Mouse (Mus musculus) myocyte (in vitro differentiated cells): ENCODE measurements around the gene Sdc3. TPM values are rescaled to one million over a fixed set of nuclear protein-coding genes. Genes with fewer than 3 reads are reported as not detected.

Experiments
- H3K27me3 ChIP-seq: one replicate; pipeline ENCODE4 v1.6.1; 2011; ENCODE audit not compliant: control insufficient read depth, insufficient read depth, insufficient read length
- H3K36me3 ChIP-seq: one replicate; pipeline ENCODE4 v1.6.1; 2011; ENCODE audit not compliant: control insufficient read depth, insufficient read depth
- H3K4me2 ChIP-seq: one replicate; pipeline ENCODE4 v1.6.1; 2011; ENCODE audit warnings: low read depth, control low read depth
- H3K4me3 ChIP-seq: one replicate; pipeline ENCODE4 v1.5.1; 2011; ENCODE audit warnings: mild to moderate bottlenecking, control low read depth, moderate library complexity
- H3K79me2 ChIP-seq: one replicate; pipeline ENCODE4 v1.6.1; 2011; ENCODE audit not compliant: control insufficient read depth, insufficient read depth
- H3ac ChIP-seq: one replicate; pipeline ENCODE4 v1.6.1; 2011; ENCODE audit not compliant: control insufficient read depth, insufficient read length
- CEBPB ChIP-seq: IDR thresholded peaks from 2 replicates; pipeline ENCODE4 v1.6.1; 2011; ENCODE audit warnings: mild to moderate bottlenecking, moderate library complexity; ENCODE audit not compliant: poor library complexity, insufficient read depth, severe bottlenecking
- E2F4 ChIP-seq: IDR thresholded peaks from one replicate; pipeline ENCODE4 v1.6.1; 2011; ENCODE audit warnings: mild to moderate bottlenecking, control low read depth, moderate library complexity; ENCODE audit not compliant: insufficient read depth
- MAX ChIP-seq: IDR thresholded peaks from one replicate; pipeline ENCODE4 v1.6.1; 2011; ENCODE audit warnings: low read depth, mild to moderate bottlenecking, control low read depth
- MYOD1 ChIP-seq, 3 experiments: IDR thresholded peaks; one replicate each; pipeline ENCODE4 v1.6.1; 2011; ENCODE audit warnings: control low read depth in 2 of 3, low read depth in 2 of 3, mild to moderate bottlenecking in 2 of 3, moderate library complexity in 1 of 3; ENCODE audit not compliant: insufficient read length in 2 of 3, control insufficient read depth in 1 of 3
- MYOG ChIP-seq, 3 experiments: IDR thresholded peaks; one replicate each; pipeline ENCODE4 v1.6.1; 2011; ENCODE audit warnings: control low read depth in 2 of 3, low read depth in 2 of 3, mild to moderate bottlenecking in 2 of 3; ENCODE audit not compliant: insufficient read length in 2 of 3, control insufficient read depth in 1 of 3, insufficient read depth in 1 of 3
- POLR2A ChIP-seq: IDR thresholded peaks from one replicate; pipeline ENCODE4 v1.6.1; 2011; ENCODE audit warnings: low read depth, mild to moderate bottlenecking, control low read depth, moderate library complexity; ENCODE audit not compliant: insufficient read length
- POLR2AphosphoS2 ChIP-seq: IDR thresholded peaks from one replicate; pipeline ENCODE4 v1.6.1; 2011; ENCODE audit warnings: low read depth, control low read depth; ENCODE audit not compliant: insufficient read length
- REST ChIP-seq: IDR thresholded peaks from one replicate; pipeline ENCODE4 v1.6.1; 2011; ENCODE audit warnings: mild to moderate bottlenecking, control low read depth, moderate library complexity; ENCODE audit not compliant: insufficient read depth, insufficient read length
- SRF ChIP-seq: IDR thresholded peaks from one replicate; pipeline ENCODE4 v1.6.1; 2011; ENCODE audit warnings: low read depth; ENCODE audit not compliant: control insufficient read depth, insufficient read length
- TCF12 ChIP-seq: IDR thresholded peaks from one replicate; pipeline ENCODE4 v1.6.1; 2011; ENCODE audit warnings: mild to moderate bottlenecking, control low read depth; ENCODE audit not compliant: poor library complexity, insufficient read depth, severe bottlenecking
- TCF3 ChIP-seq: IDR thresholded peaks from one replicate; pipeline ENCODE4 v1.6.1; 2011; ENCODE audit warnings: low read depth, control low read depth; ENCODE audit not compliant: insufficient read length
- USF1 ChIP-seq: IDR thresholded peaks from one replicate; pipeline ENCODE4 v1.6.1; 2011; ENCODE audit warnings: low read depth, mild to moderate bottlenecking, control low read depth, moderate library complexity
- polyA plus RNA-seq: library from polyadenylated mRNA; unstranded; fragments of >200 nt; fragmentation: generic; extraction: Trizol; gene quantifications from one replicate; pipeline ENCODE4 v1.2.1, GENCODE M21; 2012; ENCODE audit warnings: missing spikeins

Sdc3 gene
- polyA plus RNA-seq, 1 experiment: 15.8 TPM

DNA sequence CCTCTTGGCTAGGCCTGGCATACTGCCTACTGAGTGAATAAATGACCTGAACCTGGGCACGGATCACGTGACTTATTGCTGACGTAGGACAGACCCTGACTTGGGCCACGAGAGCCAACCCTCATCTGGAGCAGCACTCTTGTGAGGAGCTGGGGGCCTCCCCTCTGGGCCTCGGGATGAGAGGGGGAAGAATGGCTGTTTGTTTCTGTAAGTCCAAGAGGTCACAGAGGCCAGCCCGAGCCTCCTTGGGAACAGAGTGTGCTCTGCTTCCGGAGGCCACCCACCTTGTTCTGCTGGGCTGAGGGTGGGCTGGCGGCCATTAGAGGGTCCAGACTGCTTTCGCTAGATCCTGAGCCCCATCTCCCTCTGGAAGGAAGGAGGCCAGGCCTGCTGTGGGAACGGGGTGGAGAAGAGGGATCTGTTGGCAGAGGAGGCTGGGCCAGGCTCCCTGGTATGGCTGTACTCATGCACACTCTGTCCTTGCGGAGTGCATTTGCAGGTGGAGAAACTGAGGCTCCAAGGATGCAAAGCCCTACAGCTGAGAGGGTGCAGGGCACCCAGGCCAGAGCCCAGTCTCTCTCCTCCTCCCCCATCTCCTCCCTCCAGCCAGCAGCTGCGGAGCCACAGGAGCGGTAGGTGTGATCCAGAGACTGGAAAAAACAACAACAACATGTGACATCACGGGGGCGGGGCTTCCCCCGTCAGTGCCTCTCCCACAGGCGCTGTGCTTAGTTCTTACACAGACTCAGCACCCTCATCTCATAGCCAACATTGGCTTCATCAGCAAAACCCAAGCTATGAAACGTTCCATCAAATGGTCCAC, 36.7 kb downstream of the Sdc3 start:
- Histone ChIP-seq H3K4me3 (no peak overlapping the region), H3K79me2 (no peaks in the 10 kb centered on the region), H3ac (no peak overlapping the region), H3K27me3 (no peaks in the 10 kb centered on the region), H3K36me3 (no peaks in the 10 kb centered on the region), H3K4me2 (no peak overlapping the region)
- TF ChIP-seq SRF (no peak), E2F4 (no peak), MYOG (IDR thresholded peaks at IDR 0.05; ENCODE audit: control insufficient read depth in 1 of 3, insufficient read depth in 1 of 3, insufficient read length in 2 of 3, low read depth in 2 of 3) (peak in 1 of 3 experiments; percentile 29)

DNA sequence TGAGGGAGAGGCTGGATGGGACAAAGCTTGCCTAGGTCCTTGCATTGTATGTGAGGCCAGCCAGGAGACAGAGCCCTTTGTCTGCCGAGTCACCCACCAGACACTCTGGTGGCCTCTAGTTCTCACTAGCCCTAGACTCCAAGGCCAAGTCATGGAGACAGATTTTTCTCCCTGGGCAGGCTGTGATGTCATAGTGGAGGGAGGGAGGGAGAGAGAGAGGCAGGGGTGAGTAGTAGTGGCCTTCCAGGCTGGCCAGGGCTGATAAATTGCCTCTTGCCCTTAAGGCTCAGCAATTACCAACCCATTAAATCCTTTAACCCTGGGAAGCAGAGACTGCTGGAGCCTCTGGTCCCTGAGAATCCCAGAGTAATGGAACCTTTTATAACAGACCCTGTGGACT, 41.8 kb downstream of the Sdc3 start:
- H3K36me3 ChIP-seq: no peaks in the 10 kb centered on the region
- no peak overlapping the region for H3ac ChIP-seq
- H3K79me2 ChIP-seq: no peaks in the 10 kb centered on the region
- no peak overlapping the region for H3K4me3 ChIP-seq
- H3K4me2 ChIP-seq: no peak overlapping the region
- TF ChIP-seq TCF12 (no peak), POLR2AphosphoS2 (no peak), MYOD1 (IDR thresholded peaks at IDR 0.05; ENCODE audit: control insufficient read depth in 1 of 3, insufficient read length in 2 of 3, low read depth in 2 of 3) (no peak), TCF3 (no peak), MAX (no peak), E2F4 (no peak), SRF (no peak), CEBPB (no peak), MYOG (IDR thresholded peaks at IDR 0.05; ENCODE audit: control insufficient read depth in 1 of 3, insufficient read depth in 1 of 3, insufficient read length in 2 of 3, low read depth in 2 of 3) (no peak)
- no peaks in the 10 kb centered on the region for H3K27me3 ChIP-seq

DNA sequence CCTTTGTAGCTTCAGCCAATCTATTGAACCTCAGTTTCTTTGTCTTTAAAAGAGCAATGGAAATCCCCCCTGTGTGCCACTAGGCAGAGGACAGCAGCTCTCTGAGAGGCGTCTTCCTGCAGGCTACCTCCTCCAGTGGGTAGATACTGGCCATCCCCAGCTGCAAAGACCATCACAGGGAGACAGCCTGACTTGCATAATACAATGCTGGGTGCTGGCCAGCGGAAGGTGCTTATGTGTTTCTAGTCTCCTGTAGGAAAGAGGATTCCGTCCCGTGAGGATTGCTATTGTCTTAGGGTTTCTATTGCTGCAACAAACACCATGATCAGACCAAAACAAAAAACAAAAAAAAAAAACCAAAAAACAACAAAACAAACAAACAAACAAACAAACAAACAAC, 43.2 kb downstream of the Sdc3 start:
- Histone ChIP-seq H3ac (no peak overlapping the region), H3K36me3 (no peaks in the 10 kb centered on the region), H3K27me3 (no peaks in the 10 kb centered on the region), H3K4me3 (no peak overlapping the region), H3K79me2 (no peaks in the 10 kb centered on the region), H3K4me2 (no peak overlapping the region)
- TF ChIP-seq POLR2AphosphoS2 (no peak), TCF3 (no peak), CEBPB (no peak)

DNA sequence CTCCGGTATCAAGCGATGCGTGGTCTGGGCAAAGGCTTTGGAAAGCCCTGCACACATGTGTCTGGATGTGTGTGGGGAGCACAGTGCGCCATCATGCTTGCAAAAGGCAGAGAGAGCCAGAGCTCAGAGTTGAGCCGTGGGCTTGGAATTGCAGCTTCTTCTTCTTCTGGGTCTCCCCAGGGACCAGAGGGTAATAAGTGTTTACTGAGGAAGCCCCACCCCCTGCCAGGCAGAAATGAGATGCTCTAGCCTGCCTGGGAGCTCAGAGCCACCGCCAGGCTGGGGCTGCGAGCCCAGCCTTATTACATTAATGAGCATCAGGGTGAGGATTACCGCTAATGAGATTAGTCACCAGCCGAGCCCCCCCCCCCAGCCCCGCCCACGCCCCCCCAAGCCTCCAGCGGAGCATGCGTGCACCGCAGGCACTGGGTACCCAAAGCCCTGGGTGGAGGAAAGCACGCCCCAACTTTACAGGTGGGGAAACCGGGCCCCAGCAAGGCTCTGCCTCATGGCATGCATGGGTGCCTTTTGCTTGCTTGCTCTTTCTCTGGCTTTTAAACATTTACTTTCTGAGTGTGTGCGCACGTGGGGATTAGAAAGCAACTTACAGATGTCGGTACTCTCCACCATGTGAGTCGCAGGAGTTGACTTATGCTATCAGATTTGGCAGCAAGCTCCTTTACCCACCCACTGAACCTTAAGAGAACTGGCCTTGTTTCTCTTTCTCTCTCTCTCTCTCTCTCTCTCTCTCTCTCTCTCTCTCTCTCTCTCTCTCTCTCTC, 44.1 kb downstream of the Sdc3 start:
- no peaks in the 10 kb centered on the region for H3K36me3 ChIP-seq
- H3K4me2 ChIP-seq: no peak overlapping the region
- H3K4me3 ChIP-seq: no peak overlapping the region
- no peak for TF ChIP-seq MYOG (IDR thresholded peaks at IDR 0.05; ENCODE audit: control insufficient read depth in 1 of 3, insufficient read depth in 1 of 3, insufficient read length in 2 of 3, low read depth in 2 of 3)
- no peak for TF ChIP-seq E2F4
- no peak for TF ChIP-seq POLR2AphosphoS2
- TF ChIP-seq USF1: no peak
- no peak for TF ChIP-seq MAX
- no peak for TF ChIP-seq MYOD1 (IDR thresholded peaks at IDR 0.05; ENCODE audit: control insufficient read depth in 1 of 3, insufficient read length in 2 of 3, low read depth in 2 of 3)
- no peak for TF ChIP-seq TCF12
- no peak for TF ChIP-seq POLR2A
- TF ChIP-seq CEBPB: no peak
- no peak for TF ChIP-seq SRF
- TF ChIP-seq REST: no peak
- no peak for TF ChIP-seq TCF3
- no peak overlapping the region for H3ac ChIP-seq
- H3K79me2 ChIP-seq: no peaks in the 10 kb centered on the region
- no peaks in the 10 kb centered on the region for H3K27me3 ChIP-seq

DNA sequence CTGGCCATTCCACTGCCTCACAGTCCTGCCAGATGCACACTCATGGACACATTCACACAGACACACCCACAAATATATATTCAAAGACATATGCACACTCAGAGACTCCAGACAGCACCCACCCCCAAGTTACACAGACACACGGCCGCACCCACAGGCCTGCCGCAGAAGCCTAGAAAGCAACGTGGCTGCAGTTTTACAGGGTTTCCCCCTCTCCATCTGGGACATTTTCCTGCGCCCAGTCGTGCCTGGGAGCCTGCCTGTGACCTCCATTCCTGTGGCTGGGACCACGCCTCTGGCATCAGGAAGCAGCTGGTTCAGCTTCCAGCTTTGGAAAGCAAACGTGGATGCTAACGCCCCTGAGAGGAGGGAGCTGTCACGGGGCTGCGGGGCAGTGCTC, 46.2 kb downstream of the Sdc3 start:
- no peaks in the 10 kb centered on the region for H3K27me3 ChIP-seq
- no peak overlapping the region for H3K4me2 ChIP-seq
- no peak overlapping the region for H3ac ChIP-seq
- no peaks in the 10 kb centered on the region for H3K79me2 ChIP-seq
- H3K36me3 ChIP-seq: no peaks in the 10 kb centered on the region
- TF ChIP-seq TCF12 (no peak), MYOG (IDR thresholded peaks at IDR 0.05; ENCODE audit: control insufficient read depth in 1 of 3, insufficient read depth in 1 of 3, insufficient read length in 2 of 3, low read depth in 2 of 3) (peak in 2 of 3 experiments; percentile 13 to 68)
- no peak overlapping the region for H3K4me3 ChIP-seq
